8 mouse cellular contexts compared by ENCODE assay signal in genomic region chr2:28917518-28918361, GRCm38 (mm10). TPM values are rescaled to one million over a fixed set of nuclear protein-coding genes. Genes with fewer than 3 reads are reported as not detected.
DNase-seq lines count a peak whose midpoint lies in the region; ATAC-seq and TF ChIP-seq lines count a peak whose summit lies in the region.

No protein-coding gene starts in this region.

- H3K36me3 ChIP-seq in kidney, postnatal 0 days (ENCODE audit: insufficient read depth, low read length), result no peaks in the 10 kb centered on the region
- no peaks in the 10 kb centered on the region for H3K36me3 ChIP-seq in kidney, adult 2 months (ENCODE audit: control insufficient read depth, insufficient read depth, low read length)
- no peaks in the 10 kb centered on the region for H3K36me3 ChIP-seq in hindbrain, embryonic 12.5 days
- no peaks in the 10 kb centered on the region for H3K36me3 ChIP-seq in midbrain, embryonic 16.5 days (ENCODE audit: control insufficient read depth, insufficient read depth, low read length)

- WGBS in kidney, postnatal 0 days, result under 1% methylated on average over 73 of the region's 73 CpGs
- 3% methylated on average over 71 of the region's 73 CpGs for WGBS in kidney, adult 2 months
- under 1% methylated on average over 66 of the region's 73 CpGs for WGBS in hindbrain, embryonic 12.5 days
- under 1% methylated on average over 66 of the region's 73 CpGs for WGBS in midbrain, embryonic 16.5 days

- no peak for DNase-seq in kidney, postnatal 0 days (ENCODE audit: low spot score)
- no peak for DNase-seq in kidney, adult 2 months
- peak; percentile 38 to 42 for DNase-seq in cerebellum, postnatal 36 days
- no peak for DNase-seq in adipocyte (ENCODE audit: low spot score)
- DNase-seq in T-cell, adult 2 months (ENCODE audit: low spot score), result no peak
- DNase-seq in spleen, postnatal 10 days (ENCODE audit: low spot score in 2 of 2), result no peak

- no peak overlapping the region for H3K9ac ChIP-seq in kidney, postnatal 0 days (ENCODE audit: low read depth, low read length)
- 0 out of 2 replicates have a peak overlapping the region, but pooled peaks have one; percentile 13 for H3K9ac ChIP-seq in hindbrain, embryonic 12.5 days
- H3K9ac ChIP-seq in midbrain, embryonic 16.5 days (ENCODE audit: low read depth, low read length), result peak overlapping the region; percentile 57

- ATAC-seq in kidney, postnatal 0 days (replicated peaks; ENCODE audit: low FRiP score, low read depth), result no peak
- ATAC-seq in hindbrain, embryonic 12.5 days (ENCODE audit: low FRiP score), result no peak
- no peak for ATAC-seq in midbrain, embryonic 16.5 days

- H3K27ac ChIP-seq in kidney, postnatal 0 days, result no peak overlapping the region
- no peak overlapping the region for H3K27ac ChIP-seq in kidney, adult 2 months (ENCODE audit: insufficient read depth, low read depth, low read length)
- no peak overlapping the region for H3K27ac ChIP-seq in hindbrain, embryonic 12.5 days
- H3K27ac ChIP-seq in midbrain, embryonic 16.5 days (ENCODE audit: low read length), result peak overlapping the region; percentile 69

- peak overlapping the region; percentile 27 for H3K4me2 ChIP-seq in kidney, postnatal 0 days (ENCODE audit: low read length)
- peak overlapping the region; percentile 44 for H3K4me2 ChIP-seq in hindbrain, embryonic 12.5 days (replicated peaks)
- peak overlapping the region; percentile 45 for H3K4me2 ChIP-seq in midbrain, embryonic 16.5 days (ENCODE audit: low read length)

- TF ChIP-seq CTCF in kidney, postnatal 0 days (IDR thresholded peaks at IDR 0.05; ENCODE audit: low read depth), result no peak
- no peak for TF ChIP-seq CTCF in kidney, adult 2 months (conservative IDR thresholded peaks at IDR 0.05; ENCODE audit: insufficient read depth, insufficient read length, low read depth, low read length)

- peaks cover 91% of the 10 kb centered on the region for H3K27me3 ChIP-seq in kidney, postnatal 0 days (ENCODE audit: insufficient read depth, low read length)
- H3K27me3 ChIP-seq in kidney, adult 2 months (replicated peaks; ENCODE audit: control insufficient read depth, insufficient read depth, low read length), result peaks cover 7% of the 10 kb centered on the region
- H3K27me3 ChIP-seq in hindbrain, embryonic 12.5 days, result peaks cover 98% of the 10 kb centered on the region
- peaks cover 64% of the 10 kb centered on the region for H3K27me3 ChIP-seq in midbrain, embryonic 16.5 days (ENCODE audit: control insufficient read depth, insufficient read depth, low read depth, low read length)

- TF ChIP-seq POLR2A in kidney, adult 2 months (IDR thresholded peaks at IDR 0.05; ENCODE audit: low read depth, low read length), result no peak

- H3K4me1 ChIP-seq in kidney, postnatal 0 days (replicated peaks; ENCODE audit: insufficient read depth, low read length), result no peaks in the 10 kb centered on the region
- no peaks in the 10 kb centered on the region for H3K4me1 ChIP-seq in kidney, adult 2 months (ENCODE audit: control insufficient read depth, insufficient read depth, low read length)
- H3K4me1 ChIP-seq in hindbrain, embryonic 12.5 days, result peaks cover 18% of the 10 kb centered on the region
- 0 out of 2 replicates have a peak, but pooled peaks cover 2% of the 10 kb centered on the region for H3K4me1 ChIP-seq in midbrain, embryonic 16.5 days (ENCODE audit: control insufficient read depth, insufficient read depth, low read length)

- 0 out of 2 replicates have a peak overlapping the region, but pooled peaks have one; percentile 17 for H3K4me3 ChIP-seq in kidney, postnatal 0 days (replicated peaks; ENCODE audit: low read depth, low read length)
- H3K4me3 ChIP-seq in kidney, adult 2 months (ENCODE audit: insufficient read depth, low read depth, low read length), result no peak overlapping the region
- peak overlapping the region; percentile 11 for H3K4me3 ChIP-seq in hindbrain, embryonic 12.5 days
- H3K4me3 ChIP-seq in midbrain, embryonic 16.5 days (ENCODE audit: low read depth, low read length), result peak overlapping the region; percentile 23

- no peaks in the 10 kb centered on the region for H3K9me3 ChIP-seq in kidney, postnatal 0 days (replicated peaks; ENCODE audit: low read length)
- H3K9me3 ChIP-seq in hindbrain, embryonic 12.5 days (replicated peaks), result no peaks in the 10 kb centered on the region
- H3K9me3 ChIP-seq in midbrain, embryonic 16.5 days (replicated peaks; ENCODE audit: control insufficient read depth, low read length, poor library complexity, severe bottlenecking), result no peaks in the 10 kb centered on the region

RNA-seq across cellular contexts. Expression of gene Barhl1, which starts 1.3 kb away (rescaled TPM):
- polyA plus RNA-seq in kidney, postnatal 0 days (2015; fragmentation: Nextera tagmentation; extraction: Ambion mirVana), result not detected in 2 replicates
- 0.05 and 0.07 TPM in 2 replicates for polyA plus RNA-seq in kidney, adult 2 months (2012; rRNA removed)
- 9.0 and 9.9 TPM in 2 replicates for polyA plus RNA-seq in hindbrain, embryonic 12.5 days (2016; fragmentation: Nextera tagmentation; extraction: Ambion mirVana)
- 28.9 and 35.2 TPM in 2 replicates for polyA plus RNA-seq in midbrain, embryonic 16.5 days (2015; fragmentation: Nextera tagmentation; extraction: Ambion mirVana)

Comparison
In these comparisons a context has a peak if more than half of its experiments do, and no peak if none do; other contexts are left out.
1. DNase-seq: peak in cerebellum, postnatal 36 days (2 of 2); none in kidney, postnatal 0 days (single experiment), kidney, adult 2 months (single experiment), adipocyte (single experiment), T-cell, adult 2 months (single experiment) and spleen, postnatal 10 days (0 of 2).
2. Peak in every context shown above with its lines, with median percentiles within 50 percentile points of each other: H3K4me2 ChIP-seq.